Mouse (Mus musculus) testis, adult 10 weeks (tissue): ENCODE results near the gene Ksr1. TPM values are rescaled to one million over a fixed set of nuclear protein-coding genes. Genes with fewer than 3 reads are reported as not detected.

Experiments
- polyA plus RNA-seq: library from polyadenylated mRNA; stranded (reverse); fragments of 350-450 nt; fragmentation: Illumina TruSeq; extraction: RNeasy Lipid Tissue Mini Kit (QIAGEN cat#74804); gene quantifications from one replicate; pipeline ENCODE4 v1.2.3, GENCODE M21; 2014; ENCODE audit warnings: low read depth, low replicate concordance

Gene Ksr1
- polyA plus RNA-seq, result 0.29 TPM

GRCm38 (mm10) chr11:79146331-79146767, at the start of gene Ksr1:
Gene Ksr1, minus strand, starts transcription at chr11:79146407.

GRCm38 (mm10) chr11:78984483-78985177, 161.6 kb downstream of the Ksr1 start, which contains the start of gene Lgals9:
Gene Lgals9, minus strand, starts transcription at chr11:78984946.

Other genes with a start within 250 kb of the Ksr1 start
- gene Nos2, start 225.6 kb downstream of the Ksr1 start, polyA plus RNA-seq, result not detected
- 1.6 TPM for gene Lgals9, start 161.5 kb downstream of the Ksr1 start, polyA plus RNA-seq
- gene Wsb1, start 108.3 kb upstream of the Ksr1 start, polyA plus RNA-seq, result 41.5 TPM
- 1.5 TPM for gene Gm9964, start 150.5 kb upstream of the Ksr1 start, polyA plus RNA-seq
- 61.1 TPM for gene Nf1, start 193.3 kb upstream of the Ksr1 start, polyA plus RNA-seq